Mouse (Mus musculus) lung, postnatal 4 days (tissue): ENCODE data around the gene Hk2.
"Not testable (repeated sequence)": the region's sequence is repeated elsewhere in the genome, so short reads cannot be mapped to it uniquely, and the experiment has no call there.

Experiments
- DNase-seq, 2 experiments: peaks; one replicate each; pipeline ENCODE4 v3.0.0; 2021

Gene Hk2

DNA sequence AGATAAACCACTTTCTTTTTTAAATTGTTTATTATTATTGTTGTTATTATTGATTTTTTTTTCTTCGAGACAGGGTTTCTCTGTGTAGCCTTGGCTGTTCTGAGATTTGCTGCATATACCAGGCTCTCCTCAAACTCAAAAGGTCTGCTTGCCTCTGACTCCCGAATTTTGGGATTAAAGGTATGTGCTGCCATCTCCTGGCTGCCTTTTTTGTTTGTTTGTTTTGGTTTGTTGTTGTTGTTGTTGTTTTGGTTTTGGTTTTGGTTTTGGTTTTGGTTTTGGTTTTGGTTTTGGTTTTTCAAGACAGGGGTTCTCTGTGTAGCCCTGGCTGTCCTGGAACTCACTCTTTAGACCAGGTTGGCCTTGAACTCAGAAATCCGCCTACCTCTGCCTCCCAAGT is 96.6 kb downstream of the Hk2 start:
- DNase-seq = not testable (repeated sequence)
